Mouse (Mus musculus) fat pad, adult 2 months (tissue): Measurements from ENCODE around the gene Ccdc8.
"Not testable (repeated sequence)": the region's sequence is repeated elsewhere in the genome, so short reads cannot be mapped to it uniquely, and the experiment has no call there.

ENCODE experiments used
- DNase-seq: peaks from one replicate; pipeline ENCODE4 v3.0.0-alpha.2; 2011; ENCODE audit warnings: low read depth, low spot score; ENCODE audit errors: extremely low read depth

Gene Ccdc8

DNA sequence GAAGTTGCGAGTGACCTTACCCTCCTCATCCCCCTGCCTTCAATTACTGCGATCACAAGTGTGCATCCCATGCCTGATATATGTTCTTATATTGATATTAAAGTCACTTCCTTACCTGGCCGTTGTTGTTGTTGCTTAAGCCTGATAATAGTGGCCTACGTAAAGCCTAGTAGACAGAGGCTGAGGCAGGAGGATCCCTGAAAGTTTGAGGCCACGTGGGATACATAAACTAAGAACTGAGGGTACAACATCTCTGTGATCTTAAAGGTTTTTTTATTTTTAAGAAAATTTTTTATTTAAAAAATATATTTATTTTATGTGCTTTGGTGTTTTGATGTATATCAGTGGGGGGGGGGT lies at the start of gene Ccdc8:
Ccdc8 (plus strand) TSS at position 258 of the 357 bp plus-strand sequence.
- no peak for DNase-seq

DNA sequence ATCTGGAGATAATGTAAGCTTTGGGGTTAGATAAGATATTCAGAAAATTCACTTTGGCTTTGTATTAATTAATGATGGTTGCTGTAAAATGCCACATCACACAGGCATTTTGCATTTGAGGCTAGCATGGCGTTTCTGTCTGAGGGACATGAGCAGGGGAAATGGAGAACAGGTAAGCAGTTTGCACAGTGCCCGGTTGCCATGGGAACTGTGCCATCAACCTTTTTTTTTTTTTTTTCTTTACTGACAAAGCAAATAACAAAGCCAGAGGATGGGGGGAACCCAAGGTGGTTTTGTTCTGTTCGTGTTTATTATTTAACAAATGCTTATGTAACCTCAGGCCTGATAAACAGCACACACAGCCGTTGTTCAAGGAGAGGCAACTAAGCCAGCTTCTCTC lies 49.6 kb upstream of the Ccdc8 start:
- no peak for DNase-seq

DNA sequence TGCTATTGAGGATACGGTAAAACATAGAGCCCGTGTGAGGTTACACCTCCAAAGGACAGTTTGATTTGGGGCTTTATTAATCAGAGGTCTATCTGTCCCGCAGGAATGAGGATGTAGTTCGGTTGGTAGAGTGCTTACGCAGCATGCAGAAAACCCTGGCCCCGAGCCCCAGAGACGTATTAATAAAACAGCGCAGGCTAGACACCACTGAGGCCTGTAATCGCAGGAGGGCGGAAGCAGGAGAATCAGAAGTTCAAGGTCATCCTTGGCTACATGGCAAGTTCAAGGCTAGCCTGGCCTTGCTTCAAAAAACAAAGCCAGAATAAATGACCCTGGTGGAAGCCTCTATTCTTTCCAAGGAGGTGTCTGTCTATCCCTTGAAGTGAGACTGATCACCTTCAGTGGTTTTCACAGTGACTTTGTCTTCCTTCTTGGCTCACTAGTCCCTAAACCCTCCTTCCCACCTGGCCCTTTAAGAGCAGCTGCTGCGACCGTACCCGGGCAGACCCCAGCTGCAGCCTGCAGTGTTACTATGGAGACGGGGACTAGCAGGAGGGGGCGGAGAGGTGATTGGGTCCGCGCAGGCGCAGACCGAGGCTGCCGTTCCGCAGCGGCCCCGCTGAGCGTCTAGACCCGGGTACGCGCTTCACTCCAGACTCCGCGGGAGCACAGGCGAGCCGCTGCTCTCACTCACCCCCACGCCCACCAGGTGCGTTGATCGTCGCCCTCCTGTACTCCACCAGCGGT lies 48.3 kb upstream of the Ccdc8 start, which contains the start of gene Pnmal2:
Pnmal2 (plus strand) TSS at position 622 of the 747 bp plus-strand sequence.
- no peak for DNase-seq

DNA sequence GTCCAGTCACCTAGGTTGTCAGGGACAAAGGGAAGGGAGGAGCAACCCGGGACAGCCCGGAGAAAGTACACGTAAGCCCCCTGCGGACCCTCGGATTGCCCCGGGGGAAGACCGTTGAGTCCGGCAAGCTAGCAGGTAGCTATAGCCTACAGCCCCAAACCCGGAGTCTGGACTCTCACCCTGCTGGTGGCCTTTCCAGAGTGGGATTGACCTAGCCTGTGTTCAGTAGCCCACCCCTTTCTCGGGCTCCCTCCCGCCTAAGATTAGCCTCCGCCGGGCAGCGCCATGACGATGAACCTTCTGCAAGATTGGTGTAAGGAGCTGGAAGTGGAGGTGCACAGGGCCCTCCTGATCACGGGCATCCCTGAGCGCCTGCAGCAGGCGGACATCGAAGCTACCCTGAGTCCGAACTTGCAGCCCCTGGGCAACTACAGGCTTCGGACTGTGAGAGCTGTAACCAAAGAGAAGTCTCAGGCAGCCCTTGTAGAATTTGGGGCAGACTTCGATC lies 47.6 kb upstream of the Ccdc8 start:
- DNase-seq, result no peak

DNA sequence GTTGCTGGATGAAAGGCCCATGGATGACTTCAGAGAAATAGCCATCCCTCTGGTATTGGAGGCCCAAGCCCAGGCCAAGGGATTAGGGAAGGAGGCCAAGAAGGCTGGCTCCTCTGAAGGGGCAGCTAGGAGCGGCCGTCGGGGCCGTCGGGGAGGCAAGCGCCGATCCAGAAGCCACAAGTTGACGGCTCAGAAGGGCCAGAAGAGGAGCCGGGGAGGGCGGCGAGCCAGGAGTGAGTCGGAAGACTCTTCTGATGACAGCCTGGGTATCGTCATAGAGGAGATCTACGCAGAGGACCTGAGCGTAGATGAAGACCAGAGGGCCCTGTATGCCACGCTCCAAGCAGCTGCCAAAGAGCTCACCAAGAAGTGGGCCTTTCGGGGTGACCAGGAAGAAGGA lies 47.1 kb upstream of the Ccdc8 start:
- DNase-seq, result no peak

DNA sequence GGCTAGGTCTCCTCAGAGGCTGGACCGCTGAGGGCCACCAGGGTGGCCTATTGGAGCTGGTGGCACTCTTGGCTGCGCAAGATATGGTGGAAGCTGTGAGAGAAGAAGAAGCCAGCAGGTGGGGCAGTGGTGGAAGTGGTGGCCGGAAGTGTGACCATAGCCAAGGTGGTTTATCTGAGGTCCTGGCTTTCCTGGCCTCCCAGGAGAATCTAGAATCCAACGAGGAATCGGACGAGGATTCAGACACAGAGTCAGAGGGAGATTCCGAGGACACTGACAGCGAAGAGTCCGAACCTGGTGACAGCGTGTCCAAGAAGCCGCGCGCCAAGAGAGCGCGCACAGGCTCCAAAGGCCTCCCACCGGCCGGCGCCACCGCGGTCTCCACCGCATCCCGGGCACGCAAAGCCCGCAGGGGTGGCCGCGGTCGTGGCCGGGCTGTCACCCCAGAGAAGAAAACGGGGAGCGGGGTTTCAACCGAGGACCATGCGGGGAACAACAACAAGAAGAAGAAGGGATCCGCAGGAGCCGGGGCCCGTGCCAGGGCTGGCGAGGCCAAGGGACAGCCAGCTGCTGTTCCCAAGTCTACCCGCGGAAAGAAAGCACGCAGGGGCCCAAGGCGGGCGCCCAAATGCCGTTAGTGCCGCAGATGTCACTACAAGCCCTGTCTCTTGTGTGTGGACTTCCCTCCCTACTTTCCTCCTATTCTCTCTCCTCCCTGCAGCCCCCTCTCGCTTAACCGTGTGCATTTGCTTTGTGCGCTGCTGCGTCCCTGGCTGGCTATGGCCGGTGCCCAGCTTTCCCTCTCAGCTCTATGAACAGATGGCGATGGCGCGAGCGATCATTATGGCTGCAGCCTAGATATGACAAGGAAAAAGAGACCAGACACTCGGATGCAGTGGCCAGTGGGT lies 45.8 kb upstream of the Ccdc8 start:
- DNase-seq, result no peak

DNA sequence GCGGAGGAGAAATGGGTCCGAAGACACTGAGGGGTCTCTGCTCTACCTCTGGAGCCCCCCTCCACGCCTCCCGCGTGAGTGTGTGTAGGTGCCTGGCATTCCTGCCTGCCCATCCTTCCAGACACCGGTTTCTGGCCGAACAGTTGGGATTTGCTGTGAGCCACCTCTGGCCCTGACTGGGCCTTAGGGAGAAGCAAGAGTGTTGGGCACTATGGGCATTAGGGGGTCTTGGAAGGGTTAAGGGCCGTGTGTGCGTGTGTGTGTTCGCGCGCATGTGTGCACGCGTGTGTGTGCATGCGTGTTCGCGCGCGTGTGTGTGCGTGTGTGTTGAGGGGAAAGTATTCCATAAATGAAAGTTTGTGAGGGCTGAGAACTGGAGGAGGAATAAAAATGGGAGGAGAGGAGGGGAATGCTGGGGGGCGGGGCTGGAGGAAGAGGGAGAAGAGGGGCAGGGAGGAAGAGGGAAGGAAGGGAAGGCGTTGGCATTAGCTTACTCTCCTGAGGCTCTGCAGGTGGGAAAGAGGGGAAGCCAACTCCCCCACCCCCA lies 45.1 kb upstream of the Ccdc8 start:
- DNase-seq, result no peak

DNA sequence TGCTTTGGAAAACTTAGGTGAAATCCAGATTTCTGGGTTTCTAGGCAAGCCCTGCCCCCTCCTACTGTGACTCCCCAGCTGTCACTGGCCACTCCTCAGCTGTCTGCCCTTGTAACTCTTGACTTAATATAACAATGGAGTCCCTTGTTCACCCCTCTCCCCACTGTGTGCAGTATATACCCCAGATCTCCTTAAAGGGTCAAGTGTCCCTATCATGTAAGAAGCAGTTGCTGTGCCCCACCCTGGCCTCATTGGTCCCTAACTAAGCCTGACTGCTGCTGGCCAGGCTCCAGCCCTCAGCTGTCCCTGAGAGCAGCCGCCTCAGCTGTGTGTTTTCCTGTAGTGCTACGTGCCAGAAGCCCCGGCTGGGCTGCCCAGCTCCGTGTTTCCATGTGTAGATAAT lies 44.5 kb upstream of the Ccdc8 start:
- DNase-seq, result no peak

DNA sequence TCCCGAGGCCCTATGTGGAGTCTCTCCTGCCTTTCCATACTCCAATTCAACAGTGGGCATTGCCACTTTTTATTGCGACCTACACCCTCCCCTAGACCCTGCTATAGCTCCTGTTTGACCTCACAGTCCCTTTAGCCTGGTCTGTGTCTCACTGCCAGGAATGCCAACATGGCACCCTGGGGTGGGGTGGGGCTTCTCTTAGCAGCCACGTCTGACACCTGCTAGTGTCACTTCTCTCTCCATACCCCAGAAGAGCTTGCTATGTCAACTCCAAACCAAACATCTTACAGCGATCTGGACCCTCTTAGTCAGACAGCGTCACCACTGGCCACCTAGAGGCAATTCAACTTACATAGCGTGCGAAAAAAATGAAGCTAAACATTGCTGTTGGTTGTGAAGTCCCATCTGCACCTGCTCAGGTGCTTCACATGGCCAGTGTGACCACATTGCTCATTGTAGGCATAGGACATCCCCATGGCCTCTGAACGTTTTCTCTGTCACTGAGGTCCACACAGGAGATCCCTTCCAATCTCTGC lies 43.5 kb upstream of the Ccdc8 start:
- DNase-seq, result no peak

DNA sequence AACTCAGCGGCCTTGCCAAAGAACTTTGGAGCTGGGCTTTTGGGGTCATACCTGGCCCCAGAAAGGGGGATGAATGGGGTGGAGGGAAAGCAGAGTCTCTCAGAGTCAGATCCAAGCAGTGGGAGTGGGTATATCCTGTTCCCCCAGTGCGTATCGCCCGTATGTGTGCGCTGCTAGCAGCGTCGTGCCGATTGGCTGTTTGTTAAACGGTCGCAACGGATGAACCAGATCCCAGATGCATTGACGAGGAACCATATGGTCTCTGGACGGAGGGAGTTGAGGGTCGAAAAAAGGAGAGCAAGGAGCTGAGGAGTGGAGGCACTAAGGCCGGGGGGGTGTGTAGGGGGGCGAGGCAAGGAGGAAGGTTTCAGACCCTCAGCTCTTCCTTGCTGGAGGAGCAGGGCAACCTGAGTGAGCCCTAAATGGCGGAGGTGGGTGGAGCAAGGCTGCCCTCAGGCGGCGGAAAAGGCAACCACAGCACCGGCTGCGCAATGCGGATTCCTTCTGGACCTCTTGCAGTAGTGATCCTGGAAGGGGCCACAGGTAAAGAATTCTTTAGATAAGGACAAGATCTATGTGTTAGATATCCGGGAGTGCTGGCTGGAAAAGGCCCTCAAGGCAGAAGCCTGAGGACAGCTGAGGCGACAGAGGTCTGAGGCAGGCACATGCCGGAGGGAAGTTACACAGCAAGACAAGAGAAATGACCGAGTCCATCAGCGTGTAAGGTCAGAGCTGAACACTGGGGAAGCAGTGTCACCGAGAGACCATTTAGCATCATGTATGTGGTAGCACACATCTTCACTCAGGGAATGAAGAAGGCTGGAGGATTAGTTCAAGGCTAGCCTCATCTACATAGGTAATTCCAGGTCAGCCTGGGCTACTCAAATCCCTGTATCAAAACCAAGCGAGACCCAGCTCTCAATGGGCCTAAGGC lies 42.3 kb upstream of the Ccdc8 start:
- no peak for DNase-seq

DNA sequence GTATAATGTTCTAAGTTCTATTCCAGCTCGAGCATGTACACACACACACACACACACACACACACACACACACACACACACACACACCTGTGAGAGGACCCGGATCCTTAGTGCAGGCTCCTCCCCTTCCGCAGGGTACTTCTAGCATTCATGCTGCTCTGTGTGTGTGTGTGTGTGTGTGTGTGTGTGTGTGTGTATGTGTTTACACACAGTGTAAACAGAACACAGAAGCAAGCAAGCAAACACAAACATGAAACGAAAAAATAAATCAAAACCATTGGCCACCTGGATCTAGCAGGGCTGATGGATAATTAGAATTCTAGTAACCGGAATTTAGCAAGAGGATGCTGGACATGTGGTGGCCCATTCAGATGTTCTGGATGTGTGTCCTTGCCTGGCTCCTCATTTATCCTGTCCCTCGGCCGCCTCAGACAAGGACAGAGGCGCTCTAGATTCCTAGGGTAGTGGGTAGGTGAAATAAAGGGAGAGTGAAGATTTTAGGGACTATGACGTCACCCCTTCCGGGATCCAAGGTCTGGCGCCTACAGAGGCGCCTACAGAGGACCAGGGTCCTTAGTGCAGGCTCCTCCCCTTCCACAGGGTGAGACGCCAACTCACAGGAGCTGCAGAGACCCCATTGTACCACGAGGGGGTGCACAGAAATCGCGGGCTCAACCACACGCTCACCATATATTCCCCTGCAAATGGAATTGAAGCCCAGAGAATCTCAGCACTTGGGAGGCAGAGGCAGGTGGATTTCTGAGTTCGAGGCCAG lies 41.5 kb upstream of the Ccdc8 start:
- DNase-seq, result no peak

DNA sequence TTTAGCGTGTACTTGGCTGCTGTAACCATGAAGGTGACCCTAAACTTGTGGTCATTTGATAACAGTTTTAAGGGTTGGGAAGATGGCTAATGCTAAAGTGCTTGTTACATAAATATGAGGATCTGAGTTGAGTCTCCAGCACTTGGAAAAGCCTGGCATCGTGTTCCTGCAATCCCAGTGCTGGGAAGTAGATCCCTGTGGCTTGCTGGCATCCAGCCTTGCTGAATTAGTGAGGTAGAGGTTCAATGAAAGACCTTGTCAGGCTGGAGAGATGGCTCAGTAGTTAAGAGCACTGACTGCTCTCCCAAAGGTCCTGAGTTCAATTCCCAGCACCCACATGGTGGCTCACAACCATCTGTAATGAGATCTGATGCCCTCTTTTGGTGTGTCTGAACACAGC lies 38.7 kb upstream of the Ccdc8 start:
- not testable (repeated sequence) for DNase-seq

DNA sequence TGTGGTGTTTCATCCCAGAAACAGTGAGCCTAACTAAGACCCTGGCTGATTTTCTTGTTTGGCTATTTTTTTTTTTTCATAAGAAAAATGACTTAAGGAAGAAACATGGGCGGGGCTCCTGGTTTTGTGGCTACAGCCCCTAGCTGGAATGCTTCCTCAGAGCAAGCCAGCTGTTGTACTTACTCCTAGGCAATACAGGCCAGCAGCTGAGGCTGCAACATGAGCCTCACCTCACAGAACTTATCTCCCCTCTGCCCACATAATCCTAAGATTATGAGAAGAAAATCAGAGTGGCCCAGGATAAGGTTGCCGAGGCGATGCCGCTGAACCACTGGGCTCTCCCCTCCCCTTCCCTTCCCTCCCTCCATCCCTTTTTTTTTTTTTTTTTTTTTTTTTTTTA lies 36.8 kb upstream of the Ccdc8 start:
- DNase-seq, result no peak

DNA sequence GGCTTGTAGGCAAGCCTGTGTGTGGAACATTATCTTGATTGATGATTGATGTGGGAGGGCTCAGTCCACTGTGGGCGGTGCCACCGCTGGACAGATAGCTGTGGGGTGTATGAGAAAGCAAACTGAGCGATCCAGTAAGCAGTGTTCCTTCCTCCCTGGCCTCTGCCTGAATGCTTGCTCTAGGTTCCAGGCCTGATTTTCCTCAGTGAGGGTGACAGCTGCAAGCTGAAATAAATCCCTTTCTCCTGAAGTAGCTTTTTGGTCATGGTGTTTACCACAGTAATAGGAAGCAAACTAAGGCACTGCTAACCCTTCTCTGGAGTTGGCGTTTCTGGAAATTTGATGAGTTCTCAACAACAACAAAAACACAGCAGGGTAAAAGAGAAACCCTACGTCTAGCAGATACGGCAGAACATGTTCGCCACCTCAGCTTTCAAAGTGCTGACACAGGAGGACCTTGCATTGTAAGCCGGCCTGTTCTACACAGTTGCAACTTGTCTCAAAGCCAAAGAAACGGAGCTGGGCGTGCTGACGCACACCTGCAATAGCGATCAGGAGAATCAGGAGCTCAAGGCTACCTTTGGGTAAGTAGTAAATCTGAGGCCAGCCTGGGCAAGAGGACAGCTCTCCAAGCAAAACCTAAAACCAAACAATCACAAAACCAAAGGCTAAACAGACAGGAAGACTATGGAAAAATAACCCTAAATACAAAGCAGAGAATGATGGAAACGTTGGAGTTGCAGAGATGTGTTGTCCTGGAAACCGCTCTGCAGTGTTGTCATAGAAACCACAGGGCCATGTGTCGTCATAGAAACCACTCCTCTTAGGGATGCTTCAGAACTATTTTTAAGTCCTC lies 35.9 kb upstream of the Ccdc8 start:
- DNase-seq, result no peak

DNA sequence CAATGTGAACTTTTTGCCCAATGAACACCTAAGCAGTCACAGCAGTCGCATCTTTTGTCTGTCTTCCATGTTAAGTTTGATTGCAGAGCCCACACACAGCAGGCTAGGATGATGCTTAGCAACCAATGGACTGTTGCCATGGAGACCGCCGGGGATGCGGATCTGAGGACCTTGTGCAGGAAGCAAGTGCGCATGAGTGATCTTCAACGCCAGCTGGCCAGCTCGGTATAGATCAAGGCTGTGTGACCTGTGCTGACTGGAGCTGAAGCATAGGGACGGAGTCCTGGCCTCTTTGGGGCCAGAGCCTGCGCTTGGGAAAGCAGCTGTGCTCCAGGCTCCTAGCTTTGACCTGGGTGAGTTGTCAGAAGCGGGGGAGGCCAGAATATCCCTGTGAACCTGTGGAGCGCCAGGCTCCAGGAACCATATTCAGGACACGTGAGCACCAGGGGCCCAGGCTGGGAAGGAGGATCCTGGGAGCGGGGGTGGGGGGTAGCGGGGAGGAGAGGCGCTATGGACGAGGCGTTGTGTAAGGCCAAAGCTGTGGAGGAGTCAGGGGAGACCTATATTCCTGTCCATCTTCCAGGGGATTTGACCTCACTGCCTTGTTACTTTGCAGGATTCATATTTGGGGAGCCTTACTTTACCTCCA lies 32.8 kb upstream of the Ccdc8 start, which contains the start of gene Pnmal1:
Pnmal1 (plus strand) TSS at position 141 of the 649 bp plus-strand sequence.
- no peak for DNase-seq

DNA sequence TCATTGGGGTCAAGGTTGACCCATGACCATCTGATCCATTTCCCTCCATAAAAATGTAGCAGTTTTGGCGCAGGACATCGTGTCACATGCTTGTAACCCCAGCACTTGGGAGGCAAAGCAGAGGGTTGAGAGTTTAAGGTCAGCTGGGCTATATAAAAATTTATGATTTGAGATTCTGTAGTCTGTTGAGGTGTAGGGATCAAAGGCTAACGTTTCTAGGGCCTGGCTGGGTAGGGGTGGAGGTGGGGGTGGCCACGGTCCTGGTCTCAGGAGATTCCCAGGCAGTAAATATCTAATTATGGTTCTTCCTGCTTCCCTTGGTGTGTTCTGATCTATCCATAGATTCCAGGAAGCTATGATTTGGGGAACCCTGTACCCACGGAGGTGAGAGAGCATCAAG lies 30.8 kb upstream of the Ccdc8 start:
- DNase-seq, result no peak

DNA sequence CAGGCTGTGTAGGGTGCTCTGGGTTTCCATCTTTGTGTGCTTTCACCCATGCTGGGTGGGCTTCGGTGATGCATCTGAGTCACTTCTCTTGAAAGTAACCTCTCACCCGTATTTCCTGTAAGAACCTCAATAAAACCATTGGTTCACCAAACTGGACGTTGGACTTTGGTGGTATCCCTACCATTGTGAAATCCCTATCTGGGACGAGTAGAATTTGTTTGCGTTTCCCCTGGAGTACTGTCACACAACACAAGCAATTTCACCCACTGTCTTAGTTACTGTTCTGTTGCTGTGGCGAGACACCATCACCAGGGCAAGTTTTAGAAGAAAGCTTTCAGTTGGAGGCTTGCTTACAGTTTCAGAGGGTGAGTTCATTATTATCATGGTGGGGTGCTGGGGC lies 24.1 kb upstream of the Ccdc8 start:
- DNase-seq, result no peak

DNA sequence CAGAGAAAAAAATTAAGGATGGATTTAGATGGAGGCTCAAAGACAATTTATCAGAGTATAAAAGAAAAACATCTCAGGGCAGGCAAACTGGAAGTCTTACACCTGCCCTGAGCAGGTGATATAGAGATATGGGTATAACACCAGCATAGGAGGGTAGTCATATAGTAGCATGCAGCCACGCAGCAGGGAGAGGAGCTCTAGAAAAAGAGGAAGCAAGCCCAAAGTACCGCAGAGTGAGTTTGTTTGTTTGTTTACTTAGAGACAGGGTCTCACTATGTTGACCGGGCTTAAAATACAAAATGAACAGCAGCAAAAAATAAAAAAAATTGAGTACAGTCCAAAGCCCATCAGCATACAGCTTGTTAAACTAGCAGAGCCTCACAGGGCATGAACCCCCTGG lies 21.3 kb upstream of the Ccdc8 start:
- no peak for DNase-seq
